Mouse (Mus musculus) layer of hippocampus, postnatal 36 days (tissue): ENCODE data around the gene Homer2. TPM values are rescaled to one million over a fixed set of nuclear protein-coding genes. Genes with fewer than 3 reads are reported as not detected.

Source experiments
- DNase-seq, 2 experiments: peaks; one replicate each; pipeline ENCODE4 v3.0.0; 2022
- total RNA-seq, 2 experiments: library from RNA; stranded (reverse); gene quantifications; 2 replicates each; pipeline ENCODE4 v1.2.3; 2021

Homer2 gene
- 10 to 100 TPM; 88.6 to 92.1 TPM for total RNA-seq

DNA sequence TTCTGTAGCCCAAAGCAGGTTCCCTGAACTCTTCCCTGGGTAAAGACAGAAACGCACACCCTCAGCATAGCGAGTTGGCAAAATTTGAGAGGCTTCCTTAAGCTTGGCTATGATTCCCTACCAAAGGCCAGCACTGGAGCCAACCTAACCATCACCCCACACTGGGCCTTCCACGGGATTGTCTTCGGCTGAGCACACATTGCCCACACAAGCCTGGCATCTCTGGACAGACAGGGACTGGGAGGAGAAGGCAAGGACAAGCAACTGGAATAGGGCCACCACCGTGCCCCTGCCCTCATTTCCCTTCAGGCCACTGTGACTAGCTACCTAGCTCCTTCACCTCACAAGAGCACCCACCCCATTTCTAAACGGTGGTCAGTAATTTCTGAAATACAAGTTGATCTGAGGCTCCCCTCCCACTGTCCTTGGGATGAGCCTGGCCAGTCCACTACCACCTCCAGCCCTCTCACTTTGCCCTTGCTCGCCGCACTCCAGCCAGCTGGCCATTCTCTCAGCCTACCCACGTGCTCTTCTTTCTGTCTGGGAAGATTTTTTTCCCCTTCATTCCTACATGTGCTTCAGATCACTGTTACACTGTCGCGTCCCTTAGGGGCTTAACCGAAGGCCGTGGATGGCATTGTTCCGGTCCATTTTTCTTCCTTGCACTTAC, at the start of gene Homer2:
TSS of gene Homer2 (minus strand) at position 57 of the 670 bp plus-strand sequence.
- no peak for DNase-seq

DNA sequence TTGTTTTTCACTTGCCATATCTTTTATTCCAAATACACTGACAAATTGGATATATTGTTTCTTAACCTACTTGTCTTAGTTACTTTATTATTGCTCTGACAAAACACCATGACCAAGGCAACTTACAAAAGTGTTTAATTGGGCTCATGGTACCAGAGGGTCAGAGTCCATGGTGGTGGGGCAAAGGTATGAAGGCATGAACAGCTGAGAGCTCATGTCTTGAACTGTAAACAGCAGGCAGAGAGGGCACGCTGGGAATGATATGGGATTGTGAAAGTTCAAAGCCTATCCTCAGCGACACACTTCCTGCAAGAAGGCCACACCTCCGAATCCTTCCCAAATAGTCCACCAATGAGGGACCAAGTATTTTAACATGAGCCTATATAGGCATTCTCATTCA, 40.6 kb upstream of the Homer2 start:
- DNase-seq = no peak

DNA sequence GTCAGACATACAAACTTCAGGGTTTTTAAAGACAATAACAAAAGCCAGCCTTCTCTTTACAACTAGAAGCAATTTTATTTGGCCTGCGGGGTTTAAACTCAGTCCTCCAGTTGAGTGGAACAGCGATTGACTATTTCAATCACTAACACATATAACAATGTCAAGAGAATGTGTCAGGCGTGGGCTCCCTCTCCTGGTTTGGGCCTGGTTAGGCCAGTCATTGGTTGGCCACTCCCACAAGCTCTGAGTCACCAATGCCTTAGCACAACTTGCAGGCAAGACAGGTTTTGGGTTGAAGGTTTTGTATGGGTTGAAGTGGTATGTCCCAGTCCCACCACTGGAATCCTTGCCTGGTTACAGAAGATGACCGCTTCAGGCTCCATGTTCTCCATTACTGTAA, 36.8 kb upstream of the Homer2 start:
- DNase-seq = no peak

- DNase-seq = no peak
Observed at GRCm38 (mm10) chr7:81740010-81740409, 32.7 kb upstream of the Homer2 start.

- DNase-seq = no peak
Observed at GRCm38 (mm10) chr7:81738720-81739385, 31.5 kb upstream of the Homer2 start.

DNA sequence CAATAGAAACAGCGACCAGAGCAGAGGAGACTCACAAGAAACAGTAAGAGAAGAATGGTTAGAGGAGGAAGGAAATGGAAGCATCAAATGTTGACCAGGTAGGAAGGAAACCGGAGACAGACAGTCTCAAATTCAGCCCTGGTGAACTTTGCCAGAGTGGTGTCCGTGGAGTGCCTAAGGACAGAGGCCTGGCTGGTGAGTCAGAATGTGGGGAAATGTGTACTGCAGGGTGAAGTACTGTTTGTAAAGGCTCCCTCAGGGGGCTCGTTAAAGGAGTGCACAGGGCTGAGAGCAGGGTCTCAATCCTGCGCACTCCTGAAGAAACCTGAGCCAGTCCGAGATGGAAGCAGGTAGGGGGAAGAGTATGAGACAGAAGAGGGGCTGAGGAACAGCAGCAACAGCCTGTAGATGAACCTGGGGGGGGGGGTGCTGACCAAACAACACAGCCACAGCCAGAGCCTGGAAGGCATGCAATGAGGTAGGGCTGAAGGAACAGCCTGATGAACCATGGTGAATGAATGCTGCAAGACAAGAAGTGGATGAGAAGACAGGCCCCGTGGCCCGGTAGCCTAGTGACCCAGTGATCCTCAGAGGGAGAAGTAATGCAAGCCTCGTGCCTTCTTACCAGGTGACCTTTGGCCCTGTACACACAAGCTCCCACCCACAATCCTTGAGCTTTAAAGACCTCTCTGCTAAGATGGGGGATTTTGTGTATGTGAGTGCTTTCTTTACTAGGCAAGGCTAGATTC, 28.1 kb upstream of the Homer2 start:
- DNase-seq = no peak

GRCm38 (mm10) chr7:81732183-81733089, 25.1 kb upstream of the Homer2 start:
- DNase-seq = no peak

DNA sequence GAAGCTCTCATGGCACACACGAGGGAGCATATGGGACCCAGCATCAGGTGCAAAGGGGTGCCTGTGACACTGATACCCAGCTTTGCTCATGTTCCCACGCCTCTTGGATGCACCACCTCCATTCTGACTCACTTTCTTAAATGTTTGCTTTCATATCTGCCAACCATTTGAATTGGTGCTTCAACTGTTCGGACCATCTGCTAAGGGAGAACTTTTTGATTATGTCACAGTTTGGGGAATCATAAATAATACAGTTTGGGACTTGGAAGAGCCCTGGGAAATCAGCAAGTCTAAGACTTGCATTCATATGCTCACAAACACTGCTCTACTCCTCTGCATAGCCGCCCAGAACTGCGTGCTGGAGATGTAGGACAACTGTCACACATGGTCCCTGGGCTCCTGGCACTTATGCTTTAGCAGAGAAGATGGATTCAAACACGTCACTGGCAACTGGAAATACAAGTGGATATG, 23.9 kb upstream of the Homer2 start:
- DNase-seq = peak; percentile 45 to 56

GRCm38 (mm10) chr7:81729787-81730186, 22.5 kb upstream of the Homer2 start:
- DNase-seq = no peak

GRCm38 (mm10) chr7:81727716-81728115, 20.4 kb upstream of the Homer2 start:
- no peak for DNase-seq

DNA sequence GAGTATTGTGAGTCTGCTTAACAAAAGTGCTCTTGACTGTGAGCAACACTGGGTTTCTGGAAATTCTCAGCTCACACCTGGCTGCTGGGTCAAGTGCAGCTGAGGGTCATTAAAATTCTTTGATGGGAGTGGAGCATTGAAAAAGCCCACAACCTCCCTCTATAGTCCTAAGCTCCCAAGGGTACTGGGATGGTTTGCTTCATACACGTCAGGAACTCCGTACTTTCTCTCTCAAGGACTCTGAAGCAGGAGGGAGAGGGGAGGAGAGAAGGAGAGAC, 19.3 kb upstream of the Homer2 start:
- no peak for DNase-seq

- DNase-seq = no peak
Observed at GRCm38 (mm10) chr7:81725986-81726727, 18.8 kb upstream of the Homer2 start.

DNA sequence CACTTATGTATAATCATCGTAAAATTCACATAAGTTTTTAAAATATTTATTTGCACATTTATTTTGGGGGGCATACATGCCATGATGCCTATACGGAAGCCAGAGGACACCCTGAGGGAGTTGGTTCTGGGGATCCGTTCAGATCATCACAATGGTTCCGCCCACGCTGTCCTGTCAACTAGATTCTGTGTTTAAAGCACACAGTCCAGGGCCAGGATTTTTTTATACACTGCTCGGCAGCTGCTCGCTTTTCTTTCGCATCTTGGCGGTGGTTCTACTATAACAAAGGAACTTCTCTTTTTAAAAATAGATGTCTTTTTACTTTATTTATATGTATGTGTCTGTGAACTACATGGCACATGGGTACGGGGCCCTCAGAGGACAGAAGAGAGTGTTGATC, 16.5 kb upstream of the Homer2 start:
- DNase-seq = no peak

DNA sequence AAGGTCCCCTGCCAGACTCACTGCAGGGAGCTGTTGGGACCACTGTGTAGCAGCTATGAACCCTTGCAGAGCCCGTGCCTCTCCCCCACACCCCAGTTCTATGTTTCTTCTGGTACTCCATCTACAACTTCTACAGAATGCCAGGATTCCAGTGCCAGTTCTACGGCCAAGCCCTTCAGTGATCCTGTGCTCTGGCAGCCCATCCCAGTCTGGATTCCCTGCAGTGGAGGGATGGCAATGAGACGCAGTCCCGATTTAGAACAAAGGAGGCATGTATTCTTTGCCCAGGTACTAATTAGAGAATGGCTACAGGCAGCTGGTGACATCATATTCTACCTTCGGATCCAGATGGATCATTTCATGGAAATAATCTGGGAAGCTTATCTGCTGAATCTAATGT, 13.9 kb upstream of the Homer2 start:
- no peak for DNase-seq

- DNase-seq = no peak
Observed at GRCm38 (mm10) chr7:81719216-81719661, 11.9 kb upstream of the Homer2 start.

- DNase-seq = peak in 1 of 2 experiments; percentile 45
Observed at GRCm38 (mm10) chr7:81718657-81719056, 11.3 kb upstream of the Homer2 start.

GRCm38 (mm10) chr7:81710166-81710565, 2.8 kb upstream of the Homer2 start:
- no peak for DNase-seq

- no peak for DNase-seq
Observed at GRCm38 (mm10) chr7:81708165-81708564, 838 bp upstream of the Homer2 start.

- DNase-seq = peak in 1 of 2 experiments; percentile 41
Observed at GRCm38 (mm10) chr7:81706416-81707391, 623 bp downstream of the Homer2 start.

- no peak for DNase-seq
Observed at GRCm38 (mm10) chr7:81706027-81706415, 1.3 kb downstream of the Homer2 start.
